Mouse (Mus musculus) embryonic facial prominence, embryonic 10.5 days (tissue): ENCODE data around the gene Nepro. TPM values are rescaled to one million over a fixed set of nuclear protein-coding genes. Genes with fewer than 3 reads are reported as not detected.

Source experiments
- DNase-seq: peaks from one replicate; pipeline ENCODE4 v3.0.0-alpha.2; 2017; ENCODE audit warnings: low spot score
- H3K27ac ChIP-seq: fragments of 300-500 bp; sonication (generic); replicated peaks from 2 replicates; pipeline ENCODE4 v1.5.1; 2016; ENCODE audit warnings: mild to moderate bottlenecking
- H3K27me3 ChIP-seq: fragments of 300-500 bp; sonication (generic); replicated peaks from 2 replicates; pipeline ENCODE4 v1.6.1; 2016; ENCODE audit warnings: low read depth, mild to moderate bottlenecking; ENCODE audit not compliant: poor library complexity, severe bottlenecking
- H3K36me3 ChIP-seq: fragments of 300-500 bp; sonication (generic); replicated peaks from 2 replicates; pipeline ENCODE4 v1.6.1; 2016; ENCODE audit warnings: mild to moderate bottlenecking, moderate library complexity
- H3K4me1 ChIP-seq: fragments of 300-500 bp; sonication (generic); 2 replicates; pipeline ENCODE4 v1.6.1; 2016
- H3K4me3 ChIP-seq: fragments of 300-500 bp; sonication (generic); 2 replicates; pipeline ENCODE4 v1.5.1; 2016; ENCODE audit warnings: mild to moderate bottlenecking, moderate library complexity
- H3K9me3 ChIP-seq: fragments of 300-500 bp; sonication (generic); 2 replicates; pipeline ENCODE4 v1.6.1; 2016; ENCODE audit warnings: mild to moderate bottlenecking
- WGBS: fragments of 180-500 bp; shearing (Covaris S2); methylation state at CpG from one replicate; pipeline ENCODE4 v1.1.7; 2016; 5-methylcytosine and 5-hydroxymethylcytosine counted together
- polyA plus RNA-seq: library from polyadenylated mRNA; unstranded; fragments of >200 nt; fragmentation: Nextera tagmentation; extraction: Ambion mirVana; gene quantifications from 2 replicates; pipeline ENCODE4 v1.2.1, GENCODE M21; 2016

The Nepro gene
- polyA plus RNA-seq, 1 experiment from 2014 or later = 13.4 TPM

DNA sequence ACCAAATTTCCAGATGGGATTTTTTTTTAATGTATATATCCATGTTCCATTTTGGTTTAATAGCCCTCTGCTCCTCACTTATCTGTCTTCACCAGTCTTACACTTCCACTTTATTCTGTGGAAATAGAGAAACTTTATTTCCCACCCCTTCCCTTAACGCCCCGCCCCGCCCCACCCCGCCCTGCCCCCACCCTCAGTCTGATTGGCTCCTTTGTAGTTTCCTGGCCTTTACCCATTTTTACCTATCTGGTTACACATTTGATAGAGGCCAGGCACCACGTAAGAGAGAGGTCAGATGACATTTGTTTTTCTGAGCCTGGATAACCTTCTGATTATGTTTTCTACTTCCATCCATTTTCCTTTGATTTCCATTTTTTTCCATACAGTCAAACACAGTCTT, 55.4 kb downstream of the Nepro start:
- no peaks in the 10 kb centered on the region for H3K9me3 ChIP-seq
- H3K27ac ChIP-seq = no peak overlapping the region
- DNase-seq = no peak
- no peaks in the 10 kb centered on the region for H3K36me3 ChIP-seq
- no peak overlapping the region for H3K4me3 ChIP-seq
- WGBS = 88% methylated on average over 5 of the region's 5 CpGs
- H3K4me1 ChIP-seq = no peaks in the 10 kb centered on the region
- H3K27me3 ChIP-seq = no peaks in the 10 kb centered on the region

DNA sequence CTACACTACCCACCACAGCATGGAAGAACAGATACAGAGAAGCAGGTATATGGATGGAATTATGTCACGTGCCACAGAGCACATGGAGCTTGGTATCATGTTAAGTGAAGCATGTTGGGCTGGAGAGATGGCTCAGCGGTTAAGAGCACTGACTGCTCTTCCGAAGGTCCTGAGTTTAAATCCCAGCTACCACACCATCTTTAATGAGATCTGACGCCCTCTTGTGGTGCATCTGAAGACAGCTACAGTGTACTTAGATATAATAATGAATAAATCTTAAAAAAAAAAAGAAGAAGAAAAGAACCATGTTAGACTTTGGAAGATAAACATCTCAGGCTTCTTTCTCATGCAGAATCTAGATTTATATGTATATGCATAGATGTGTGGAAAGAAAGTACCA, 56.6 kb downstream of the Nepro start:
- DNase-seq = no peak
- no peak overlapping the region for H3K4me3 ChIP-seq
- H3K36me3 ChIP-seq = no peaks in the 10 kb centered on the region
- H3K27ac ChIP-seq = no peak overlapping the region
- no peaks in the 10 kb centered on the region for H3K9me3 ChIP-seq
- no peaks in the 10 kb centered on the region for H3K27me3 ChIP-seq
- 67% methylated on average over 4 of the region's 4 CpGs for WGBS
- no peaks in the 10 kb centered on the region for H3K4me1 ChIP-seq

Other genes starting within 250 kb of the Nepro start
- gene Boc, start 165.4 kb upstream of the Nepro start, polyA plus RNA-seq = 14.2 and 14.3 TPM in 2 replicates
- gene Gtpbp8, start 22.1 kb downstream of the Nepro start, polyA plus RNA-seq = 24.8 and 26.7 TPM in 2 replicates
- 0.15 and 0.16 TPM in 2 replicates for gene Cd200r1, start 41.4 kb downstream of the Nepro start, polyA plus RNA-seq
- gene Cd200r4, start 87.4 kb downstream of the Nepro start, polyA plus RNA-seq = not detected in 2 replicates
- not detected in 2 replicates for gene Cd200r2, start 142.8 kb downstream of the Nepro start, polyA plus RNA-seq
- gene Cd200r3, start 219.4 kb downstream of the Nepro start, polyA plus RNA-seq = not detected in 2 replicates